Mouse (Mus musculus) embryo, embryonic 10 days (tissue): Measurements from ENCODE around the gene Meis1.

Source experiments
- DNase-seq: peaks from one replicate; pipeline ENCODE4 v3.0.0-alpha.2; 2015; ENCODE audit warnings: low spot score

Gene Meis1

GRCm38 (mm10) chr11:18876886-18877625 lies 141.7 kb downstream of the Meis1 start:
- DNase-seq = peak; percentile 66

- DNase-seq = peak; percentile 23
These were observed 142.6 kb downstream of the Meis1 start for GRCm38 (mm10) chr11:18875911-18876885.

GRCm38 (mm10) chr11:18875001-18875902 lies 143.5 kb downstream of the Meis1 start:
- peak; percentile 46 for DNase-seq

- DNase-seq = peak; percentile 80
These were observed 144.3 kb downstream of the Meis1 start for GRCm38 (mm10) chr11:18874278-18875000.

- DNase-seq = no peak
These were observed 145.1 kb downstream of the Meis1 start for GRCm38 (mm10) chr11:18873451-18874277.

GRCm38 (mm10) chr11:18872793-18873192 lies 146.0 kb downstream of the Meis1 start:
- no peak for DNase-seq

- no peak for DNase-seq
These were observed 146.6 kb downstream of the Meis1 start for GRCm38 (mm10) chr11:18872118-18872751.

GRCm38 (mm10) chr11:18871170-18872081 lies 147.4 kb downstream of the Meis1 start:
- peak; percentile 68 for DNase-seq

GRCm38 (mm10) chr11:18870121-18870931 lies 148.5 kb downstream of the Meis1 start:
- DNase-seq = no peak

GRCm38 (mm10) chr11:18869429-18869969 lies 149.3 kb downstream of the Meis1 start:
- no peak for DNase-seq

GRCm38 (mm10) chr11:18867665-18868064 lies 151.1 kb downstream of the Meis1 start:
- no peak for DNase-seq

GRCm38 (mm10) chr11:18866198-18866836 lies 152.5 kb downstream of the Meis1 start:
- DNase-seq = peak; percentile 27

- no peak for DNase-seq
These were observed 168.0 kb downstream of the Meis1 start for GRCm38 (mm10) chr11:18850772-18851171.

- no peak for DNase-seq
These were observed 171.1 kb downstream of the Meis1 start for GRCm38 (mm10) chr11:18847650-18848049.

- no peak for DNase-seq
These were observed 172.3 kb downstream of the Meis1 start for GRCm38 (mm10) chr11:18846472-18846871.

- no peak for DNase-seq
These were observed 172.9 kb downstream of the Meis1 start for GRCm38 (mm10) chr11:18845900-18846299.

- DNase-seq = no peak
These were observed 173.3 kb downstream of the Meis1 start for GRCm38 (mm10) chr11:18845466-18845865.
